Mouse (Mus musculus): Measurements from ENCODE around the gene Gstt2. TPM values are rescaled to one million over a fixed set of nuclear protein-coding genes. Genes with fewer than 3 reads are reported as not detected.
A peak's percentile ranks its signal among the peaks of the same experiment; 100 is the strongest.

The Gstt2 gene
- polyA plus RNA-seq, 1 experiment: 21.0 TPM

DNA sequence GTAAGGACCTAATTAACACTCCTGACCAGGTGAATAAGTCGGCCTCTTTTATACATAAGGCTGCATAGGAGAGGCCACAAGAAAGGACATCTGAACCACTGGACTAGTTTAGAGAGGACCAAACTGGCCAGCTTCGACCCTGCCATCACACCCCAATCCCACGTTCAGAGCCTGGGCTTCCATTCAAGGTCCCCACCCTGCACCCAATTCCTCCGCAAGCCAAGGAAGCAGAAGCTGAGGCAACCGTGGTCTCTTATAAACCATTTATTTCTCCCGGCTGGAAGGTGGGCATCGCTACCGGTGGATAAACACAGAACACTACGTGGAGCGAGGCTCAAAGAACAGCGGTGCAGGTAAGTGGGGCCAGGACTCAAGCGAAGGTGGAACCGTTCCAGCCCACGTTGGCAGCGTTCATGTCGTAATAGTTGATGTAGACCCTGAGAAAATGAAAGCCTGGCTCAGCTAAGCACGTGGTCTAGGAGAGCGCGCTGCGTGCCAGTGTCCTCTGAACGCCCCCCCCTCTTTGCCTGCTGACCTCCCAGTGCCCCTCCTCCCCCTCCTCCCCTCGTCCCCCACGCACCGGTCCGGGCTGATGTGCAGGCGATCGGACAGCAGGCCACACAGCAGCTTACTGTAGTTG is 22.0 kb upstream of the Gstt2 start:
- no peak overlapping the region for H3K27ac ChIP-seq (ENCODE audit: insufficient read depth, low read length)
- DNase-seq: peak; percentile 45 to 58
- peaks cover 9% of the 10 kb centered on the region for H3K4me1 ChIP-seq (ENCODE audit: control insufficient read depth, insufficient read depth, low read length)
- peak overlapping the region; percentile 75 for H3K4me3 ChIP-seq (replicated peaks; ENCODE audit: insufficient read depth, low read depth, low read length)
- H3K27me3 ChIP-seq (ENCODE audit: control insufficient read depth, insufficient read depth, low read length): no peaks in the 10 kb centered on the region
- WGBS: 2% methylated on average over 26 of the region's 27 CpGs
- TF ChIP-seq CTCF (IDR thresholded peaks at IDR 0.05; ENCODE audit: borderline replicate concordance, insufficient read depth, low read depth, low read length) (no peak), POLR2A (IDR thresholded peaks at IDR 0.05; ENCODE audit: borderline replicate concordance, insufficient read depth, low read length) (no peak)

DNA sequence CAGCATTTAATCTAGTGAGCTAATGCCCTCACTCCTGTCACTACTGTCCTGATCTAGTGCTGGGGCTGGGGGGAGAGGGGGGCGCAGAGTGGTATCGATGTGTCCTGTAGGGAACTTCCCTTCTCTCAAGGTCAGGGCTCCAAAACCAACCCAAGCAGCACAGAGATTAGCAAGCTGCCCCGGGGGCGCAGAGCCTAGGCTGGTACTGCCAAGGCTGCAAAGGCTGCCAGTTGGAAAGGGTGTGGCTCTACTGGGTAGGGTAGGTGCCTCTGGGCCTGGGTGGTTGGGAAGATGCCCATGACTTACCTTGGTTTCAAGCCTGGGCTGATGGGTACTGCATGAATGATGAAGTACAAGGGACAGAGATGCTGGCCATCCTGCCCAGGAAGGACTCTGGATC is 20.4 kb upstream of the Gstt2 start:
- TF ChIP-seq CTCF (IDR thresholded peaks at IDR 0.05; ENCODE audit: borderline replicate concordance, insufficient read depth, low read depth, low read length) (no peak), POLR2A (IDR thresholded peaks at IDR 0.05; ENCODE audit: borderline replicate concordance, insufficient read depth, low read length) (no peak)
- WGBS: 52% methylated on average over 4 of the region's 4 CpGs
- Histone ChIP-seq H3K27me3 (ENCODE audit: control insufficient read depth, insufficient read depth, low read length) (no peaks in the 10 kb centered on the region), H3K27ac (ENCODE audit: insufficient read depth, low read length) (no peak overlapping the region), H3K4me3 (replicated peaks; ENCODE audit: insufficient read depth, low read depth, low read length) (no peak overlapping the region), H3K4me1 (ENCODE audit: control insufficient read depth, insufficient read depth, low read length) (peaks cover 9% of the 10 kb centered on the region)
- no peak for DNase-seq

GRCm38 (mm10) chr10:75856976-75857375 is 19.8 kb upstream of the Gstt2 start:
- no peaks in the 10 kb centered on the region for H3K27me3 ChIP-seq (ENCODE audit: control insufficient read depth, insufficient read depth, low read length)
- WGBS: 79% methylated on average over 3 of the region's 3 CpGs
- TF ChIP-seq CTCF (IDR thresholded peaks at IDR 0.05; ENCODE audit: borderline replicate concordance, insufficient read depth, low read depth, low read length) (no peak), POLR2A (IDR thresholded peaks at IDR 0.05; ENCODE audit: borderline replicate concordance, insufficient read depth, low read length) (no peak)
- H3K4me3 ChIP-seq (replicated peaks; ENCODE audit: insufficient read depth, low read depth, low read length): no peak overlapping the region
- H3K27ac ChIP-seq (ENCODE audit: insufficient read depth, low read length): no peak overlapping the region
- peaks cover 9% of the 10 kb centered on the region for H3K4me1 ChIP-seq (ENCODE audit: control insufficient read depth, insufficient read depth, low read length)
- DNase-seq: no peak

GRCm38 (mm10) chr10:75856155-75856907 is 19.1 kb upstream of the Gstt2 start:
- Histone ChIP-seq H3K27ac (ENCODE audit: insufficient read depth, low read length) (no peak overlapping the region), H3K27me3 (ENCODE audit: control insufficient read depth, insufficient read depth, low read length) (no peaks in the 10 kb centered on the region), H3K4me3 (replicated peaks; ENCODE audit: insufficient read depth, low read depth, low read length) (no peak overlapping the region), H3K4me1 (ENCODE audit: control insufficient read depth, insufficient read depth, low read length) (peaks cover 9% of the 10 kb centered on the region)
- no peak for TF ChIP-seq CTCF (IDR thresholded peaks at IDR 0.05; ENCODE audit: borderline replicate concordance, insufficient read depth, low read depth, low read length)
- TF ChIP-seq POLR2A (IDR thresholded peaks at IDR 0.05; ENCODE audit: borderline replicate concordance, insufficient read depth, low read length): no peak
- DNase-seq: no peak
- WGBS: 89% methylated on average over 11 of the region's 11 CpGs

DNA sequence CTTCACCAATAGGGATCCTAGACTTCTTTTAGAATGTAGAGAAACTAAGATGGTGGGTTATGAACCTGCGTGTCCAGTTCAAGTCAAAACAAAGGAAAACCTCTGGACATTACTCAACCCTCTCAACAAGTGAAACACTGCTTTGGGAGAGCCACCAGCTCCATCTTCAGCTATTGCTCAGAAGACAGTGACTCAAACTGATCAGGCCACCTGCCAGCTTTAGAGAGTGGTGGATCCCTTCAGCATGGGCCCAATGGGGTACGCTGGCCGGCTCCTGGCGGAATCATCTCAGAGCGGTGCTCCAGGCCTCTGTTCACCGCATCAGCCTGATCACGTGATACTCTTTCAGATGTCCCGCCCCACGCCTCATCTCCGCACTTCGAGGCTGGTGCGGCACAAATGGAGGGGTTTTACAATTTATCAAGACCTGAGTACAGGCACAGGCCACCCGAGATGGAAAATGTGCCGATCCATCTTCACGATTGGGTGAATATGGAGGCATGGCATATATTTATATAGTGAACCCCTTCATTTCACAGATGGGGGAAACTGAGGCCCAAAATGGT is 18.3 kb upstream of the Gstt2 start:
- 89% methylated on average over 15 of the region's 15 CpGs for WGBS
- Histone ChIP-seq H3K4me3 (replicated peaks; ENCODE audit: insufficient read depth, low read depth, low read length) (no peak overlapping the region), H3K27me3 (ENCODE audit: control insufficient read depth, insufficient read depth, low read length) (no peaks in the 10 kb centered on the region), H3K27ac (ENCODE audit: insufficient read depth, low read length) (no peak overlapping the region), H3K4me1 (ENCODE audit: control insufficient read depth, insufficient read depth, low read length) (peaks cover 6% of the 10 kb centered on the region; the same call in 1 of the 2 replicates)
- no peak for TF ChIP-seq POLR2A (IDR thresholded peaks at IDR 0.05; ENCODE audit: borderline replicate concordance, insufficient read depth, low read length)
- TF ChIP-seq CTCF (IDR thresholded peaks at IDR 0.05; ENCODE audit: borderline replicate concordance, insufficient read depth, low read depth, low read length): no peak
- no peak for DNase-seq

DNA sequence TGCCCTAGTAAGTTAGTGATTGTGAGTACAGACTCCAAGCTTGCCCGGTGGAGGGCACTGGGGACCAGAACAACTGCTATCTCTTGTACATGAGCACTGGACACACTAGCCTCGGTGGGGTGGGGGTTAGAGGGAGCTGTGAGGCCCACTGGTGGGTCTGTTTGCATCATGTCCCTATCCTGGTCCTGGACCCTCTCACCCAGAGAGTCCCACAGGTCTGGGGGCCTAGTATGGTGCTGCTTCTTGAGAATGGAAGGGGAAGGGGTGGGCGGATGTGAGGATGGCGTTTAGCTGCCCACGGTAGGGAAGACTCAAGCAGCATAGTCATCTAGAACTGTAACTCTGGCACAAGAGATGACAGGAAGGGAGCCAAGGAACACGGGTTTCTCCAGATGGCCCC is 17.6 kb upstream of the Gstt2 start:
- Histone ChIP-seq H3K4me3 (replicated peaks; ENCODE audit: insufficient read depth, low read depth, low read length) (no peak overlapping the region), H3K27me3 (ENCODE audit: control insufficient read depth, insufficient read depth, low read length) (no peaks in the 10 kb centered on the region), H3K27ac (ENCODE audit: insufficient read depth, low read length) (no peak overlapping the region), H3K4me1 (ENCODE audit: control insufficient read depth, insufficient read depth, low read length) (peaks cover 4% of the 10 kb centered on the region; the same call in 1 of the 2 replicates)
- DNase-seq: no peak
- TF ChIP-seq POLR2A (IDR thresholded peaks at IDR 0.05; ENCODE audit: borderline replicate concordance, insufficient read depth, low read length) (no peak), CTCF (IDR thresholded peaks at IDR 0.05; ENCODE audit: borderline replicate concordance, insufficient read depth, low read depth, low read length) (no peak)
- 45% methylated on average over 6 of the region's 6 CpGs for WGBS

DNA sequence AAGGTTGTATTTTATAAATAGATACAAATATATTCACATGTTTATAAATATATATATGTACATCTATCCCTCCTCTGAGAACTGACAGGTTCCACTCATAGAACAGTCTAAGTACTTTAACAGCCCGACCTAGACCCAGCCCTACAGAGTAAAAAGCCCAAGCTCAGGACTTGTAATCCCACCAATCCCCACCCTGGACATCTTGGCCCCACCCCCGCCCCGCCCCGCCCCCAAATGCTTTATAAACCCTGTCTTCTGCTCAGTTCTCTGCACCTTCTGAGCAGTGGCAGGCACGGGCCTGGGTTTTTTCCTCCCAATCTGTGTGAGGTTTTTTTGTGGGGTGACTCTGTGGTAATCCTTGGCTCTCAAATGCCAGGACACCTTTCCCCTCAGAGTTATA is 16.9 kb upstream of the Gstt2 start:
- Histone ChIP-seq H3K27ac (ENCODE audit: insufficient read depth, low read length) (no peak overlapping the region), H3K4me1 (ENCODE audit: control insufficient read depth, insufficient read depth, low read length) (peaks cover 4% of the 10 kb centered on the region; the same call in 1 of the 2 replicates), H3K27me3 (ENCODE audit: control insufficient read depth, insufficient read depth, low read length) (no peaks in the 10 kb centered on the region), H3K4me3 (replicated peaks; ENCODE audit: insufficient read depth, low read depth, low read length) (no peak overlapping the region)
- TF ChIP-seq POLR2A (IDR thresholded peaks at IDR 0.05; ENCODE audit: borderline replicate concordance, insufficient read depth, low read length) (no peak), CTCF (IDR thresholded peaks at IDR 0.05; ENCODE audit: borderline replicate concordance, insufficient read depth, low read depth, low read length) (no peak)
- WGBS: 59% methylated on average over 5 of the region's 5 CpGs
- no peak for DNase-seq
